Mouse (Mus musculus) forebrain, embryonic 10.5 days (tissue): ENCODE results near the gene Hsd11b2. TPM values are rescaled to one million over a fixed set of nuclear protein-coding genes. Genes with fewer than 3 reads are reported as not detected.

ENCODE experiments used
- DNase-seq: peaks from one replicate; pipeline ENCODE4 v3.0.0-alpha.2; 2017; ENCODE audit warnings: low spot score; ENCODE audit errors: extremely low spot score
- H3K27ac ChIP-seq: fragments of 300-500 bp; sonication (generic); 2 replicates; pipeline ENCODE4 v1.5.1; 2016; ENCODE audit warnings: mild to moderate bottlenecking
- H3K27me3 ChIP-seq: fragments of 300-500 bp; sonication (generic); 2 replicates; pipeline ENCODE4 v1.6.1; 2016; ENCODE audit warnings: mild to moderate bottlenecking; ENCODE audit not compliant: poor library complexity, severe bottlenecking
- H3K36me3 ChIP-seq: fragments of 300-500 bp; sonication (generic); replicated peaks from 2 replicates; pipeline ENCODE4 v1.6.1; 2016; ENCODE audit warnings: mild to moderate bottlenecking, moderate library complexity
- H3K4me1 ChIP-seq: fragments of 300-500 bp; sonication (generic); 2 replicates; pipeline ENCODE4 v1.6.1; 2016
- H3K4me3 ChIP-seq: fragments of 300-500 bp; sonication (generic); 2 replicates; pipeline ENCODE4 v1.5.1; 2016; ENCODE audit warnings: mild to moderate bottlenecking, moderate library complexity
- H3K9me3 ChIP-seq: fragments of 300-500 bp; sonication (generic); 2 replicates; pipeline ENCODE4 v1.6.1; 2016; ENCODE audit warnings: mild to moderate bottlenecking, moderate library complexity
- WGBS: fragments of 180-500 bp; shearing (Covaris S2); methylation state at CpG from one replicate; pipeline ENCODE4 v1.1.7; 2016; 5-methylcytosine and 5-hydroxymethylcytosine counted together
- polyA plus RNA-seq: library from polyadenylated mRNA; unstranded; fragments of >200 nt; fragmentation: Nextera tagmentation; extraction: Ambion mirVana; gene quantifications from 2 replicates; pipeline ENCODE4 v1.2.1, GENCODE M21; 2016

Hsd11b2 gene
- polyA plus RNA-seq: 12.3 and 15.6 TPM in 2 replicates

DNA sequence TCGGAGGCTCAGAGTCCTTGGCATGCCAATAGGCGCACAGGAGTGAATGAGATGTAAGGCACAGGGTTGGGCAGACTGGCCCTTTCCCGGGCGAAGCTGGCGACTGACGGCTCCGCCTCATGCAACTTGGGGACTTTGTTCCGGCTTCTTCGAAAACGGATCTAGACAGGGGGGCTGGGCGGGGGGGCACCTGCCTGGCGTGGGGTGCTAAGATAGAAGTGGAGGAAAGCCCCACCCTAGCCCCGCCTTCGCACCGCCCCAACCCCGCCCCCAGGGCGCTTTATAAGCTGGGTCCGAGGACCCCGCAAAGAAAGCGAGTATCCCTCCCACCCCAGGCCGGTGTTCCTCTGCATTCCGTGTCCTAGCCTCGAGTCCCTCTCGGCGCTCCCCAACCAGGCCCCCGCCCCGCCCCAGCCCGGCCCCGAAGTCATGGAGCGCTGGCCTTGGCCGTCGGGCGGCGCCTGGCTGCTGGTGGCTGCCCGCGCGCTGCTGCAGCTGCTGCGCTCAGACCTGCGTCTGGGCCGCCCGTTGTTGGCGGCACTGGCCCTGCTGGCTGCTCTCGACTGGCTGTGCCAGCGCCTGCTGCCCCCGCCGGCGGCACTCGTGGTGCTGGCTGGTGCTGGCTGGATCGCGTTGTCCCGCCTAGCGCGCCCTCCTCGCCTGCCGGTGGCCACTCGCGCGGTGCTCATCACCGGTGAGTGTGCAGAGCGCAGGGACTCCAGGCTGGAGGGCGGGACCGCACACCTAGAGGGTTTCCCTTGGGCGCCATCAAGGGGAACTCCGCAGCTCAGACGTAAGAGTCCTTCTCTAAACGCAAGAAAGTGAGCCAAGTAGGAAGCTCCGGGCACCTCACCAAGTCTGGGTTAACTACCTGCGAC, at the start of gene Hsd11b2:
Gene Hsd11b2 (plus strand): TSS at position 320 of the 878 bp plus-strand sequence.
- peak within 1 kb of the TSS; percentile 89 for H3K27ac ChIP-seq
- under 1% methylated on average over 68 of the region's 68 CpGs for WGBS

DNA sequence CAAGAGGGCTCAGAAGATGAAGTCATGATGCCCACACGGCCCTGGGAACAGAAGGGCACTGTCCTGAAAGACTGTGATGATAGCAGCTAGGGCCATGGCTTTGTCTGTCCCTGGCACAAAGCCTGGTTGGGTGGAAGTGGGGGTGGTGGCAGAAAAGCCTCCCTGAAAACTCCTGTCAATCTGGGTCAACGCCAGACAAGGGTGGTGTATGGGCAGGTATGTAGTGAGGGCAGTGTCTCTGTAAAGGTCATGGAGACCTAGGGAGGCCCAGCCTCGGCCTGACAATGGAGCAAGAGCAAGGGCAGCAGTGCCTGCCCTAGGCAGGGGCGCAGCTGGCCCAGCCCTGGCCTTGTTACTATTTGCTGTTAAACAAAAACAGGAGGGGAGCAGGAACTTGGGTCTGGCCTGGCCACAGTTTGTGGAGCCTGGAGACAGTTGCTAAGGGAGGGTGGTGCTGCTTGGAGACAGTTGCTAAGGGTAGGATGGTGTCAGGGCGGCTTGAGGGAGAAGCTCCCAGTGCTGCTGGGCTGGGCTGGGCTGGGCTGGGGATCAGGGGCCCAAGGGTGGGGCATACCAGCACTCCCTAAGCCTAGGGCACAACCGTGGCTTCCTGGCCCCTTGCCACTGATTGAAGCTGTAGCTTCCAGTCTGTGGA, 49.4 kb upstream of the Hsd11b2 start:
- WGBS: 37% methylated on average over 6 of the region's 6 CpGs
- peak; percentile 63 for DNase-seq
- Histone ChIP-seq H3K27me3 (peaks cover 47% of the 10 kb centered on the region), H3K4me3 (no peak overlapping the region), H3K4me1 (peaks cover 68% of the 10 kb centered on the region), H3K36me3 (peaks cover 9% of the 10 kb centered on the region), H3K9me3 (no peaks in the 10 kb centered on the region), H3K27ac (peak overlapping the region; percentile 69)

More for the DNA sequence above, at the start of gene Hsd11b2:
- Histone ChIP-seq H3K4me3 (peak within 1 kb of the TSS; percentile 75), H3K27me3 (peaks cover 66% of the 10 kb centered on the region), H3K36me3 (peaks cover 18% of the 10 kb centered on the region), H3K4me1 (peaks cover 81% of the 10 kb centered on the region), H3K9me3 (no peaks in the 10 kb centered on the region)
- peak; percentile 60 for DNase-seq

DNA sequence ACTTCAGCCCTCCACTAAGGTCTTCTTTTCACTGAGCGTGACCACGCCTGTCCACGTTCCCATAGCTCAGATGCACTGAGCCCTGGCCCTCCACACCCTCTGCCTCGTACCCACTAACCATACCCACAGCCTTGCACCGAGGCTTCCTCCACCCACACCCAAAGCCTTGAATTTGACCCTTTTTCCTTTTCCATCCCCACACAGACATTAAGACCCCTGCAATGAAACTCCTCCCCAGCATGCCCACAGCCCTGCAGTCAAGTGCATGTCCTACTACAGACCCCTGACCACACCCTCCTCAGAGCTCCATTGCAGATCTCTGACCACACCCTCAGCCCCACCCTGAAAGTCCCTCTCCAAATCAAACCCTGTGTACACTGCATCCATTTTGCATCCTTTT, 48.7 kb upstream of the Hsd11b2 start:
- no peak for DNase-seq

DNA sequence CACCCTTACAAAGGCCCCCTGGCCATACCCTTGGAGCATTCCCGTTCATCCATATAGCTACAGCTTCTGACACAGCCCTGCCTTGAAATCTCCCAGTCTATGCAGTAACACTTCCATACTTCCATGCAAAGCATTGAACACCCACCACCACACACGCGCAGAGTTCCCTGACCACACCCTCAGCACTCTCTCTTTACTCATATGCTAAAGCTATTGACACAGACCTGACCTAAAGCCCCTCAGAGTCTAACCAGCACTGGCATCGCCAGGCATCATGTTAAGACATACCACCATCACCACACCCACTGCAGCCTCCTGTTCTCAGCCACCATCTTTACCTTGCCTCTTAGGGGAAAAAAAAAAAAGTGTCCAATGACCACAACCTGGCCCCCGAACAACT, 48.3 kb upstream of the Hsd11b2 start:
- Histone ChIP-seq H3K27ac (0 out of 2 replicates have a peak overlapping the region, but pooled peaks have one; percentile 79), H3K4me1 (peaks cover 71% of the 10 kb centered on the region), H3K9me3 (no peaks in the 10 kb centered on the region), H3K4me3 (peak overlapping the region; percentile 51; the same call in 1 of the 2 replicates), H3K36me3 (peaks cover 9% of the 10 kb centered on the region), H3K27me3 (peaks cover 58% of the 10 kb centered on the region)
- DNase-seq: no peak
- 85% methylated on average over 5 of the region's 5 CpGs for WGBS

More for the DNA sequence above, 48.7 kb upstream of the Hsd11b2 start:
- Histone ChIP-seq H3K27me3 (peaks cover 53% of the 10 kb centered on the region), H3K9me3 (no peaks in the 10 kb centered on the region), H3K4me3 (peak overlapping the region; percentile 51; the same call in 1 of the 2 replicates), H3K4me1 (peaks cover 68% of the 10 kb centered on the region), H3K36me3 (peaks cover 9% of the 10 kb centered on the region), H3K27ac (peak overlapping the region; percentile 69; the same call in 1 of the 2 replicates)
- WGBS: 98% methylated on average over 5 of the region's 5 CpGs

DNA sequence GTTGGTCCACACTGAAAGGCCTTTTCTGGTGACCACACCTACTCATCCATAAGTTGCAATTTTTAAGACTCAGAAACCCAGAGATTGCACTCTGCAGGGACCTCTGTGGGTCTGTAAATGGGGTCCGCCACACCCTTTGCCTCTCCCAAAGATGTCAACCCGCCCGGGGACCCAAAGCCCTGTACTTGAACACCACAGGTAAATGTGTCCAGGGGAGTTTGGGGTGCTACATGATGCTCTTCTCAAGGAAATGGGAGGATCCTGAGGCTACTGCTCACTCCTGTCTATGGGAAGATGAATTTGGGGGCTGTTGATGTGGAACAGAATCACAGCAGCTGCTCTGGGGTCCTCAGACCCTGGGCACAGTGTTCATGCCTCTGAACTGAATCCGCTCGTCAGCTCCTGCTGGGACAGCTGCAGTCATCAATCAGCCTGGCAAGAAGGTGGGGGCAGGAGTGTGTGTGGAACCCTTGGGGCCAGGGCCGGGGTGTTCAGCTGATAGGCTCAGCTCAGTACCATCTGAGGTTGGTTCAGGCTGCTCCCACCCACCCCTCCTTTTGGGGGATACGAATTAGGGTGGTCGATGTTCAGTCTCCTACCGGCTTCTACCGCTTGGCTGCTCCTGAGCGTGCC, 47.8 kb upstream of the Hsd11b2 start:
- peaks cover 63% of the 10 kb centered on the region for H3K27me3 ChIP-seq
- peak overlapping the region; percentile 51 for H3K4me3 ChIP-seq
- peaks cover 11% of the 10 kb centered on the region for H3K36me3 ChIP-seq
- 21% methylated on average over 11 of the region's 11 CpGs for WGBS
- peaks cover 76% of the 10 kb centered on the region for H3K4me1 ChIP-seq
- no peaks in the 10 kb centered on the region for H3K9me3 ChIP-seq
- H3K27ac ChIP-seq: peak overlapping the region; percentile 79
- no peak for DNase-seq

DNA sequence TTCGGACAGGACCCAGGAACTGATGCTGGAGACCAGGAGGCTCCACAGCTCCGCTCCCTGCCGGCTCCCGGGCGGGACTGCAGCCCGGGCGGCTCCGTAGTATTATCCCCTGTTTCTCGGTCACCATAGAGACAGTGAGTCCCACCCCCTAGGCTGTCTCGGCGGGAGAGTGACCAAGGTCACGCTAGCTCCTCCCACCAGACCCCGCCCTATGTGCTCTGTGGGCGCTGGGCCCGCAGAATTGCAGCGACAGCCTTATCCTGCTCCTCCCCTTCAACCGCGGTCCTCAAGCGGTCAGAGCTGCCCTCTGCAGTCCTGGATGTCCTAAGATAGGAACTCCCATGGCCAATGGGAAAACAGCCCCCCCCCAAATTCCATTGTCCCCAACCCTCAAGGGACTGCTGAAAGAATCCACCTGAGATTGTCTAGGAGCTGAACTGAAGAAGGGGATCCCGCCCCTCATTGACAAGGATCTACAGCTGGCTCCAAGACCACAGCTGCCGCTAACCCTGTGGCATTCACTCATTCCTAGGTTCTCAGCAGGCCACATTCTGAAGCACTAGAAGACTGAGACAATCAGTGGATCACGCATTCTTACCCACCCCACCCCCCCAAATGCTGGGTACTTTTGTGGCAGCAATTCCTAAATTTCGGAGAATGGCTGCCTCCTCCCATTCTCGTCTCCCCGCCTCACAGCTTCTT, 47.1 kb upstream of the Hsd11b2 start, which contains the start of gene Tppp3:
Gene Tppp3 (minus strand): TSS at position 213 of the 702 bp plus-strand sequence.
- Histone ChIP-seq H3K27me3 (peaks cover 69% of the 10 kb centered on the region), H3K36me3 (peaks cover 13% of the 10 kb centered on the region), H3K27ac (peak within 1 kb of the TSS; percentile 79), H3K4me1 (peaks cover 81% of the 10 kb centered on the region), H3K9me3 (no peaks in the 10 kb centered on the region), H3K4me3 (peak within 1 kb of the TSS; percentile 51)
- DNase-seq: peak; percentile 94
- WGBS: 3% methylated on average over 25 of the region's 25 CpGs

DNA sequence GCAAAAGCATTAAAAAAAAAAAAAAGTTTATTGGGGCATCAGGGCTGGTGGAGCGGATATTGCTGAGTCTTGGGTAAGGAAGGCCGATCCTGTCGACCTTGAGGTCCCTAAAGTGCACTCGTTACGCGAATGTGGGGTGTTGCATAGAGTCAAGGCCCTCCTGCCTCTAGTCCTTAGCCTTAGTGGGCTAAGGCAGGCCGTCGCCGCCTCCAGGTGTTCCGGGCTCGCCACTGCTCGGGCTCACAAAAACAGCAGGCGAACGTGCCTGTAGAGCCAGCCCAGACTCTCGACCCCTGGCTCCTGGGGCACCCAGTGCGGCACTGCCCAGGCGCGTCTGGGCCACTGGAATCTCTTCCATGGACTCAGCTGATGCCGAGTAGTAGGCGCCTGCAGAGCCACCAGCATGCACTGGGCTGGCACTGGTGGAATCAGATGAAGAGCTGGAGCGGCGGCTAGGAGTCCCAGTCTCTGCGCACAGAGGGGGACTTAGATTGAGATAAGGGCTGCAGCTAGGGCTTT, 46.1 kb upstream of the Hsd11b2 start:
- Histone ChIP-seq H3K27me3 (peaks cover 71% of the 10 kb centered on the region), H3K4me1 (peaks cover 88% of the 10 kb centered on the region), H3K27ac (peak overlapping the region; percentile 49), H3K4me3 (peak overlapping the region; percentile 18; the same call in 1 of the 2 replicates), H3K9me3 (no peaks in the 10 kb centered on the region), H3K36me3 (peaks cover 10% of the 10 kb centered on the region)
- peak; percentile 35 for DNase-seq
- whole genome bisulfite sequencing: 7% methylated on average over 23 of the region's 23 CpGs

DNA sequence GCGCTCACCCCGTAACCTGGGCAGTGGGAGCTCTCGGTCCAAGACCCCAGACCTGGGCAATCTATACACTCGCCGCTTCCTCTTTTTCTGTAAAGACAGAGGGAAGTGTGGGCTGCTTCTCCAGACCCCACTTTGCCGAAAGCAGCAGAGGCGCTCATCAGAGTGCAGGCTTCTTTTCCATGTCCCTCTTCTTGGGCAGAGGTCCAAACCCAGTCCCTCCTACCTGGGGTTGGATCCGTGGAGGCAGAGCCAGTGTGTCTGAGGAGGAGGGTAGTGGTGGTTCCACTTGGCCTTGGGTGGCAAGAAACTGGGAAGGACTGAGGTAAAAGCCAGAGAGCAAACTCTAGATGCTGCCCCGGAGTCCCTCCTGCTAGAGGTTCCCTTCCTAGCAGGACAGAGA, 45.6 kb upstream of the Hsd11b2 start:
- Histone ChIP-seq H3K27me3 (peaks cover 76% of the 10 kb centered on the region), H3K4me1 (peaks cover 88% of the 10 kb centered on the region), H3K36me3 (peaks cover 5% of the 10 kb centered on the region), H3K9me3 (no peaks in the 10 kb centered on the region), H3K27ac (peak overlapping the region; percentile 49; the same call in 1 of the 2 replicates), H3K4me3 (peak overlapping the region; percentile 18; the same call in 1 of the 2 replicates)
- no peak for DNase-seq
- WGBS: 31% methylated on average over 9 of the region's 9 CpGs

DNA sequence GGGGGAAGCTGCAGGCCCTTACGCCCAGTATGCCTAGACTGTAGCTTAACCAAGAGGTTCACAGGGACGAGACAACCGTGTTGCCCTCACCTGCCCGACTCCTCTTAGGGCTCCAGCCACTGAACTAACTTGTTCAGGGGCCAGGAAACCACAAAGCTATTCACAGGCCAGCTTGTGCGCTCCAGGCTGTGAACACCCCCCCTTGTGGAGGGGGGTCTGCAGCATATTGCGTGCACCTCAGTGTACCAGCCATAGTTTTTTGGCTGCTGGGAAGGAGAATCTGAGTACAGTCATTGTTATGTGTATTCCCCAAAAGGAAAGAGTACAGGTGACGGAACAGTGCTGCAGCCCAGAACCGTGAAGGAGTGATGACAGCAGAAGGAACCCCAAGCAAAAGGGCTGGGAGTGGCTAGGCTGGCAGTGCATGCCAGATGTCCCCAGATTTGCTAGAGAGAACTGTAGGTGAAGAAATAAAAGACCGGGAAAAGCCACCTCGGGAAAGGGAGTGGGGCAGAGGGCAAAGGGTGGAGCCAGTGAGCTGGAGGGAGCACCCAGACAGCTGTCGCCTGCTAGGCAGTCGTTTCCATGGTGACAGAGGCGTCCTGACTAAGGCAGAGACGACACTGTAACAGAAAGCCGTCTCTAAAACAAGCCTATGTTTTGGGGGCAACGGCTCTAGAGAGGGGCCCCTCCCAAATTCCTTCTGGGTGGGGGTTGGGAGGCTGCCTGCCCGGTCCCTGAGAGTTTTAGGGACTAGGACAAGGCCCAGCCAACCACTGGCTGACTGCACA, 44.5 kb upstream of the Hsd11b2 start:
- H3K4me3 ChIP-seq: peak overlapping the region; percentile 13; the same call in 1 of the 2 replicates
- DNase-seq: peak; percentile 42
- 27% methylated on average over 17 of the region's 17 CpGs for WGBS

DNA sequence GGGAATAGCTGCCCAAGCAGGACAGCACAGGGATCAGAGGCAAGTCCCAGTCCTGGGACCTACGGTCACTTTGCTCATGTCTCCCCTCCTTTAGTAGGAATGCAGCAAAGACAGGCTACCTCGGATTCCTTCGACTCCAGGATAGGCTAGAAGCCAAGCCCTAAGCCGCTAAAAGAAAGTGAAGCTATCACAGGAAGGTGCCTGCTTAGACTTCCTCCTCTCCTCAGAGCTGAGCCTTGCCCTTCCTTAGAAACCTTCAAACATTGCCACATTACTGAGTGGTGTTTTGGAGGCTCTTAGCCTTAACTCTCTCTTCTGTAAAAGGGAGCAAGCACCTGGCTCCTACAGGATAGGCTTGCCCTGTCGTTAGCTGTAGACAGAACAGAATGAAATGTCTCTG, 43.9 kb upstream of the Hsd11b2 start:
- DNase-seq: no peak
- H3K4me3 ChIP-seq: peak overlapping the region; percentile 13; the same call in 1 of the 2 replicates
- H3K36me3 ChIP-seq: peaks cover 9% of the 10 kb centered on the region
- H3K9me3 ChIP-seq: no peaks in the 10 kb centered on the region
- peak overlapping the region; percentile 64; the same call in 1 of the 2 replicates for H3K27ac ChIP-seq
- WGBS: 48% methylated on average over 5 of the region's 5 CpGs
- peaks cover 73% of the 10 kb centered on the region for H3K4me1 ChIP-seq
- H3K27me3 ChIP-seq: peaks cover 78% of the 10 kb centered on the region

More for the DNA sequence above, 44.5 kb upstream of the Hsd11b2 start:
- Histone ChIP-seq H3K9me3 (no peaks in the 10 kb centered on the region), H3K27ac (peak overlapping the region; percentile 64; the same call in 1 of the 2 replicates), H3K27me3 (peaks cover 78% of the 10 kb centered on the region), H3K36me3 (peaks cover 9% of the 10 kb centered on the region), H3K4me1 (peaks cover 80% of the 10 kb centered on the region)

DNA sequence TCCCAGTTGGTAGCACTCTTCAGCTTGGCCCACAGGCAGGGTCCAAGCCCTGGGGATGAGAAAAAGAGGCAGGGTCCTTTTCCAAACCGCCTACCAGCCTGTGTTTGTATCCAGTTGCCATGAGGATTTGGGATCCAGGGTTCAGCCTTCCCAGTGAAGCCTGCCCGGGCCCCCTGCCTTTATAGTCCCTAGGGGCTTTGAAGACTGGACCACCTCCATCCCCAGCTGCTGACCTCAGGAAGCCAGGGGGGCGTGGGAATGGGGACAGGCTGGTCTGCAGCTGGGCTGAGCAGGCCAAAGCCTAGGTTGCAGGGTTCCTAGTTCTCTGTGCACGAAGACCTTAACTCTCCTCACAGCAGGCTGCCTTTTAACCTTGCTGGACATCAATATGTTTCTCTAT, 43.3 kb upstream of the Hsd11b2 start:
- WGBS: 47% methylated on average over 4 of the region's 4 CpGs
- H3K27me3 ChIP-seq: peaks cover 73% of the 10 kb centered on the region
- peaks cover 68% of the 10 kb centered on the region for H3K4me1 ChIP-seq

More for the DNA sequence above, 43.3 kb upstream of the Hsd11b2 start:
- Histone ChIP-seq H3K9me3 (no peaks in the 10 kb centered on the region), H3K36me3 (peaks cover 9% of the 10 kb centered on the region), H3K4me3 (no peak overlapping the region), H3K27ac (peak overlapping the region; percentile 64; the same call in 1 of the 2 replicates)
- DNase-seq: no peak
